Mouse (Mus musculus) E14TG2a.4 (cell line): ENCODE measurements around the gene Cst9.

Experiments
- CTCF ChIP-seq: conservative IDR thresholded peaks from 2 replicates; pipeline ENCODE4 v1.5.1; 2014; ENCODE audit warnings: low read length
- NANOG ChIP-seq: IDR thresholded peaks from 2 replicates; pipeline ENCODE4 v1.6.1; 2014; ENCODE audit warnings: borderline replicate concordance, low read length, mixed read lengths

DNA sequence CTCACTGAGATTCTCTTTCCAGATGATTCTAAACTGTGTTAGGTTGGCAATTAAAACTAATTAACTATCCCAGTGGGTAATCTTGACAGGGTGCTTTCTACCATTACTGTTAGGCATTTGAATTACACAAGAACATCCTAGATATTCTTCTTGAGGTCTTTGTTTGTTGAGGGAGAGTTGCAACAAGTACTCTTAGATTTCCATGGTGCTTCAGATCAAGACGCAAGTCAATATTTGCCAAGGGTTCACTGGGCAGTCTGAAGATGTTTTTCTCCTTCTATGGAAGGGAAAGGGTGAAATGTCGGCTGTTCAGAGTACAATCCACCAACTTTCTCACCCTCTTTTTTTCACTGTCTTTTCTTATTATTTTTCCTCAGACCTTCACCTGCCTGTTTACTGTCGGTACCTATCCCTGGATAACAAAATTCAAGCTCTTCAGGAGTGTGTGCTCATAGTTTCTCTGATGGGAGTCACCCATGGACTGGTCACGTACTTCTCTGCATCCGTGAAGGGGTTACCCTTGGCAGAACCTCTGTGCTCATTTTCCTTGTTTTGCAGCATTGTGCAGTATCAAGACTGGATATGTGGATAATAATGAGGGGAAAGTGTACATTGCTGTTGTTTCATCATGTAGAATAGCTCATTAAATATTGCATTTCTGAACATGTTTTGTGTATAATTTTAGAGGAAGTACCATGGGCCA, 3.3 kb downstream of the Cst9 start:
- TF ChIP-seq CTCF (no peak), NANOG (no peak)
